Mouse (Mus musculus): ENCODE data around the gene Pcsk7. TPM values are rescaled to one million over a fixed set of nuclear protein-coding genes. Genes with fewer than 3 reads are reported as not detected.
A peak's percentile ranks its signal among the peaks of the same experiment; 100 is the strongest.

Pcsk7 gene
- polyA plus RNA-seq, 1 experiment = 53.0 TPM

DNA sequence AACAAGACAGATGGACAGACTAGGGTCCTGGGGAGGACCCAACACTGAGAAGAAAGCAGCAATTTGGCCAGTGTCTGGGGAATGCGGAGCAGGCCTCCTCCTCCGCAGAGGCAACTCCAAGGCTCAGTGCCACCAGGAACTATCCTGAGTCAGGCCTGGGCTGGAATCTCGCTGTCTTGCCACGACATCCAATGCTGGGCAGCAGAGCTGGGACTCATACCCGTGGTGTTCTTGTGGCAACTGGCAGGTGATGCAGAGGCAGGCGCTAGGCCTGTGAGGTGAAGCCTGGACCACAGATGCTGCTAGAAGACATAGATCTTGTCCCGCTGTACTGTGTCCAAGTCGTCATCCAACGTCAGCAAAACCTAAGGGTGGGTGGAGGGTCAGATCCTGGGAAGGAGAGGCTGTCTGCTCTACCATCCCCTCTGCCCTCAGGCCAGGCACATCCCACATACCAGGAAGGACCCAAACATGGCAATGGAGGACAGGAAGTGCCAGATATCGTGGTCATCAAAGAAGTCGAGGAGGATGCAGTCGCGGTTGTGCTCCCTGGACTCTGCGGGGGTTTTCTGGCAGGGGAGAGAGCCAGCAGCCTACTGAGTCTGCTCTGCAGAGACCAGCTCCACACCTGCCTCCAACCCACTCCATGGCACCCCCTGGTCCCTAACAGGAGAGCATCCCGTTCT lies 32.8 kb downstream of the Pcsk7 start:
- DNase-seq (ENCODE audit: low read depth) = no peak

- DNase-seq (ENCODE audit: low read depth) = no peak
Observed at GRCm38 (mm10) chr9:45939794-45940193, 33.5 kb downstream of the Pcsk7 start.

- DNase-seq (ENCODE audit: low read depth) = no peak
Observed at GRCm38 (mm10) chr9:45941329-45941888, 35.1 kb downstream of the Pcsk7 start.

- no peak for DNase-seq (ENCODE audit: low read depth)
Observed at GRCm38 (mm10) chr9:45942464-45942863, 36.2 kb downstream of the Pcsk7 start.

DNA sequence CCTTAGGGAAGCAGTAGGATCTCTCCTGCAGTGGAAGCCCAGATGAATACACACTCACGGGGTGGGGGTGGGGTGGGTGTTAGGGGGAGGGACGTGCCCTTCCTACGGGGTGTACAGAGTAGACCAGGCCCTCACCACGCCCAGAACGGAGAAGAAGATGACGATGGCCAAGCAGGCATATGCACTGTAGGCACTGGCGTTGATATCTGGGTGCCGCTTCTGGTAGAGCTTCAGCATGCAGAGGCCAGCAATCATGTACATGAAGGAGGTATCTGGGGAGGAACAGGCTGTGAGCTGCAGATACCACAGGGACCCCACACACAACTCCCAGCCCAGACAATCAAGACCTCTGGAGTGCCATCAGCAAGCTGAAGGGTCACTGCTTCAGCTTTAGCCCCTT lies 36.6 kb downstream of the Pcsk7 start:
- no peak for DNase-seq (ENCODE audit: low read depth)

DNA sequence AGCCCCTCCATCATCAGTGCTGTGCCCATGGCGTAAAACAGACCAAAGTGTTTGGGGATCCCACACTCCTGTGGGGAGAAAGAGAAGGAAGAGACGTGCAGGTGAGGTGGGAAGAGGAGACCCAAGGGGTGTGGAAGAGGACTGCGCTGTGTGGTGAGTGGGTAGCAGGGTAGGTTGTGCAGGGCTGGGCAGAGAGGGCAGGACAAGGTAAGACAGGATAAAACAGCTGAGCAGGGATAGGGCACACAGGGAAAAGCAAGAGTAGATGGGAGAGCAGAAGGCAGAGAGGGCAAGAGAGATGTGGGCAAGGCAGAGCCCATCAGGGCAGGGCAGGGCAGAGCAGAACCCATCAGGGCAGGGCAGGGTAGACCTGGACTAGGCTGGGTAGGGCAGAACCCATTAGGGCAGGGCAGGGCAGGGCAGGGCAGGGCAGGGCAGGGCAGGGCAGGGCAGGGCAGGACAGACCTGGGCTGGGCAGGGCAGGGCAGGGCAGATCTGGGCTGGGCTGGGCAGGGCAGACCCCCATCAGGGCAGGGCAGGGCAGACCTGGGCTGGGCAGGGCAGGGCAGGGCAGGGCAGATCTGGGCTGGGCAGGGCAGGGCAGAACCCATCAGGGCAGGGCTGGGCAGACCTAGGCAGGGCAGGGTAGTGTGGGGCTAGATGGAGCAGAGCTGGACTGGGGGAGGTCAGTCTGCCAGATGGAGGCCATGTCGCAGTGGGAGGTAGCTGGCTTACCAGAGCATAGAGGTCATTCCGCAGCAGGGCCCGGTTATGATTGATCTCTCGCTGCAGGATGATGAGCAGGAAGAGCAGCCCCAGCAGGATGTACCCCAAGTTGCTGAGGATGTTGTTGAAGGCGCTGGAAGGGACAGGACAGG lies 37.6 kb downstream of the Pcsk7 start:
- no peak for DNase-seq (ENCODE audit: low read depth)

GRCm38 (mm10) chr9:45944506-45945400 lies 38.5 kb downstream of the Pcsk7 start:
- DNase-seq (ENCODE audit: low read depth) = no peak

- DNase-seq (ENCODE audit: low read depth) = no peak
Observed at GRCm38 (mm10) chr9:45945721-45946120, 39.4 kb downstream of the Pcsk7 start.

DNA sequence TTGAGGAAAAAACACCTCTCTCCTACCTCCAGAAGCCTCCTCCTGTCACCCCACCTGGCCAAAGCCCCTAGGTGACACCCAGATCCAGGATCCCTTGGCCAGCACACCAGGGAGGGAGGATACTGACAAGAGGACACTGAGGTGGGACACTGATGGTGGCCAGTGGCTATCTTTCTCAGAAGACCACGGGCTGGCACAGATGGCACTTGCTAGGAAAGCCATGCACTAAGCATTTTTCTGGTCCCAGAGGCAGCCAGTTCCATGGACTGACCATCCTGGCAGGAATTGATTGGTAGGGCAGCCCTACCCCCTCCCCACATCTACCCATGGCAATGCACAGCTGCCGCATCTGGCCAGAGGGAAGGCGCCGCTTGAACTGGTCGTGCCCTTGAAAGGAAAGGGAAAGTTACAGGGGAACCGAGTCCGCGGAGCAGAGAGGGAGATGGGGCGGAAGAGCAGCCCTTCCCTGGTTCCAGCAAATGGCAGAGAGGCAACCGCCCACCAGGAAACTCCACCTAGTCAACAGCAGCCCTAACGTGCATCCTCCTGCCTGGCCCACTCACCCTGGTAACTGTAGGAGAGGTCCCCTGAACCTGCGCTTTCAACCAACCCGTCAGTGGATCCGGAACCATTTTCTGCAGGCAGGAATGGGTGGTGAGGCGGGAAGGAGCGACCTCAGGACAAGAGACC lies 40.0 kb downstream of the Pcsk7 start:
- DNase-seq (ENCODE audit: low read depth) = no peak

- DNase-seq (ENCODE audit: low read depth) = no peak
Observed at GRCm38 (mm10) chr9:45946872-45947183, 40.5 kb downstream of the Pcsk7 start.

DNA sequence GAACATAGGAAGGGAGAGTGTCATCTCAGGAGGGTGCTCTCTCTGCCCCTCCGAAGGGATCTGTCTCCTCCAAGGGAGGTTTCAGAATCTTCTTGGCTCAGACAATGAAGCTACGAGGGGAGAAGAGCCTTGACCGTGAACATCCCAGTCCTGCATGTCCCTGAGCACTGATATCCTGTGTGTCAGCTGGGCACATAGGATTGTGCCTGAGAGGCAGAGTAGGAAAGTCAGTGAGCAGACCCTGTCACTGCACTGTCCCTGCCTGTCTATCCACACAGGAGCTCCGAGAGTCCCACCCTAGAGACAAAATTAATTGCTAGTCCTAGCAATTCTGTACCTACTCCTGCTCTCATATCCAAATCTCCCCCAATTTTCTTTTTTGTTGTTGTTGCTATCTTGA lies 45.8 kb downstream of the Pcsk7 start:
- DNase-seq (ENCODE audit: low read depth) = no peak

DNA sequence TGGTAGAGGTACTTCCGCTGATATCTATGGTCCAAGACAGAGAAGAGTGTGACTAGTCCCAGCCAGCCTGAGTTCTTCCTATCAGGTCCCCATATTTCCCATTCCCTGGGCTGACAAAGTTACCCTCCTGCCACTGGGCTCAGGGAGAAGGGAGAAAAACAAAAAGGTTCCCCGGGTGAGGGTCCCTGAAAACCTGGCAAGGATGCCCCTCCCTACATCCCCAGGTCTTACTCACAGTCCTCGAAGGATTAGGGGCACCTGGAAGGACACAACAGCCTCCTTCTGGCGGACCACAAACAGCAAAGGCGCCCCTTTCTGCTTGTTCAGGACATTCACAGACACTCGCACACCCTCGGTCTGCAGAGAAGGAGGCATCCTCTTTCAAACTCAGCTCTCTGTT lies 46.6 kb downstream of the Pcsk7 start:
- no peak for DNase-seq (ENCODE audit: low read depth)

GRCm38 (mm10) chr9:45953511-45954293 lies 47.4 kb downstream of the Pcsk7 start:
- peak; percentile 79 for DNase-seq (ENCODE audit: low read depth)

- no peak for DNase-seq (ENCODE audit: low read depth)
Observed at GRCm38 (mm10) chr9:45954294-45955106, 48.2 kb downstream of the Pcsk7 start.

GRCm38 (mm10) chr9:45955107-45955963 lies 49.0 kb downstream of the Pcsk7 start, which contains the start of gene Sidt2:
Sidt2 (minus strand) TSS chr9:45955258.
- DNase-seq (ENCODE audit: low read depth) = peak; percentile 40

GRCm38 (mm10) chr9:45958023-45958670 lies 51.9 kb downstream of the Pcsk7 start:
- no peak for DNase-seq (ENCODE audit: low read depth)

- no peak for DNase-seq (ENCODE audit: low read depth)
Observed at GRCm38 (mm10) chr9:45958851-45959250, 52.6 kb downstream of the Pcsk7 start.

GRCm38 (mm10) chr9:45959661-45960060 lies 53.4 kb downstream of the Pcsk7 start:
- no peak for DNase-seq (ENCODE audit: low read depth)

Measured in gonadal fat pad, adult 2 months (tissue).